Mouse (Mus musculus): ENCODE data around the gene Coro1a. TPM values are rescaled to one million over a fixed set of nuclear protein-coding genes. Genes with fewer than 3 reads are reported as not detected.

The Coro1a gene
- 109 and 118 TPM in 2 replicates for polyA plus RNA-seq (2015; fragmentation: Nextera tagmentation; extraction: Ambion mirVana)

GRCm38 (mm10) chr7:126707442-126708174, at the start of gene Coro1a:
Gene Coro1a (minus strand): TSS chr7:126707787.
- WGBS (ENCODE audit: insufficient replicate concordance) = 48% methylated on average over 19 of the region's 19 CpGs
- Histone ChIP-seq H3K27ac (replicated peaks) (no peak within 1 kb of the TSS), H3K9ac (no peak within 1 kb of the TSS), H3K4me2 (no peak within 1 kb of the TSS), H3K4me1 (replicated peaks) (peaks cover 19% of the 10 kb centered on the region), H3K27me3 (peaks cover 34% of the 10 kb centered on the region), H3K9me3 (replicated peaks) (no peaks in the 10 kb centered on the region), H3K4me3 (replicated peaks) (no peak within 1 kb of the TSS), H3K36me3 (replicated peaks) (no peaks in the 10 kb centered on the region)
- no peak for ATAC-seq (ENCODE audit: insufficient read depth)

GRCm38 (mm10) chr7:126754866-126755265, 47.3 kb upstream of the Coro1a start:
- Histone ChIP-seq H3K27me3 (no peaks in the 10 kb centered on the region), H3K4me1 (replicated peaks) (peaks cover 26% of the 10 kb centered on the region), H3K4me2 (peak overlapping the region; percentile 33), H3K9ac (0 out of 2 replicates have a peak overlapping the region, but pooled peaks have one; percentile 32), H3K36me3 (replicated peaks) (no peaks in the 10 kb centered on the region), H3K9me3 (replicated peaks) (no peaks in the 10 kb centered on the region), H3K27ac (replicated peaks) (no peak overlapping the region), H3K4me3 (replicated peaks) (no peak overlapping the region)
- ATAC-seq (ENCODE audit: insufficient read depth) = peak; percentile 30; the same call in 1 of the 2 replicates
- WGBS (ENCODE audit: insufficient replicate concordance) = under 1% methylated on average over 9 of the region's 9 CpGs

- H3K4me1 ChIP-seq (replicated peaks) = peaks cover 26% of the 10 kb centered on the region
- H3K4me3 ChIP-seq (replicated peaks) = no peak overlapping the region
- no peak for ATAC-seq (ENCODE audit: insufficient read depth)
- H3K9ac ChIP-seq = no peak overlapping the region
- WGBS (ENCODE audit: insufficient replicate concordance) = 85% methylated on average over 17 of the region's 17 CpGs
- H3K4me2 ChIP-seq = no peak overlapping the region
- no peaks in the 10 kb centered on the region for H3K9me3 ChIP-seq (replicated peaks)
- H3K36me3 ChIP-seq (replicated peaks) = no peaks in the 10 kb centered on the region
- no peaks in the 10 kb centered on the region for H3K27me3 ChIP-seq
- H3K27ac ChIP-seq (replicated peaks) = no peak overlapping the region
These were observed 42.2 kb upstream of the Coro1a start for GRCm38 (mm10) chr7:126749582-126750343.

- Histone ChIP-seq H3K27me3 (no peaks in the 10 kb centered on the region), H3K4me2 (no peak overlapping the region), H3K9me3 (replicated peaks) (no peaks in the 10 kb centered on the region), H3K4me3 (replicated peaks) (no peak overlapping the region), H3K4me1 (replicated peaks) (peaks cover 18% of the 10 kb centered on the region), H3K36me3 (replicated peaks) (no peaks in the 10 kb centered on the region), H3K9ac (no peak overlapping the region), H3K27ac (replicated peaks) (0 out of 2 replicates have a peak overlapping the region, but pooled peaks have one; percentile 9)
- no peak for ATAC-seq (ENCODE audit: insufficient read depth)
- 67% methylated on average over 7 of the region's 7 CpGs for WGBS (ENCODE audit: insufficient replicate concordance)
These were observed 41.2 kb upstream of the Coro1a start for GRCm38 (mm10) chr7:126748824-126749223.

- ATAC-seq (ENCODE audit: insufficient read depth) = peak; percentile 73
- 15% methylated on average over 6 of the region's 6 CpGs for WGBS (ENCODE audit: insufficient replicate concordance)
- no peaks in the 10 kb centered on the region for H3K9me3 ChIP-seq (replicated peaks)
- H3K36me3 ChIP-seq (replicated peaks) = no peaks in the 10 kb centered on the region
- H3K4me2 ChIP-seq = peak overlapping the region; percentile 49
- H3K4me3 ChIP-seq (replicated peaks) = peak overlapping the region; percentile 27
- H3K4me1 ChIP-seq (replicated peaks) = peaks cover 15% of the 10 kb centered on the region
- peak overlapping the region; percentile 81 for H3K27ac ChIP-seq (replicated peaks)
- no peaks in the 10 kb centered on the region for H3K27me3 ChIP-seq
- H3K9ac ChIP-seq = no peak overlapping the region
These were observed 39.2 kb upstream of the Coro1a start for GRCm38 (mm10) chr7:126746798-126747197.

- peak overlapping the region; percentile 81 for H3K27ac ChIP-seq (replicated peaks)
- peak; percentile 47; the same call in 1 of the 2 replicates for ATAC-seq (ENCODE audit: insufficient read depth)
- H3K4me1 ChIP-seq (replicated peaks) = peaks cover 15% of the 10 kb centered on the region
- H3K36me3 ChIP-seq (replicated peaks) = no peaks in the 10 kb centered on the region
- H3K9me3 ChIP-seq (replicated peaks) = no peaks in the 10 kb centered on the region
- 35% methylated on average over 12 of the region's 12 CpGs for WGBS (ENCODE audit: insufficient replicate concordance)
- no peaks in the 10 kb centered on the region for H3K27me3 ChIP-seq
- peak overlapping the region; percentile 27 for H3K4me3 ChIP-seq (replicated peaks)
- H3K4me2 ChIP-seq = peak overlapping the region; percentile 49
- H3K9ac ChIP-seq = no peak overlapping the region
These were observed 38.5 kb upstream of the Coro1a start for GRCm38 (mm10) chr7:126746066-126746465.

- no peak overlapping the region for H3K27ac ChIP-seq (replicated peaks)
- H3K4me3 ChIP-seq (replicated peaks) = no peak overlapping the region
- no peaks in the 10 kb centered on the region for H3K36me3 ChIP-seq (replicated peaks)
- 76% methylated on average over 13 of the region's 13 CpGs for WGBS (ENCODE audit: insufficient replicate concordance)
- no peak overlapping the region for H3K9ac ChIP-seq
- H3K9me3 ChIP-seq (replicated peaks) = no peaks in the 10 kb centered on the region
- H3K4me2 ChIP-seq = no peak overlapping the region
- H3K4me1 ChIP-seq (replicated peaks) = peaks cover 5% of the 10 kb centered on the region
- H3K27me3 ChIP-seq = no peaks in the 10 kb centered on the region
- no peak for ATAC-seq (ENCODE audit: insufficient read depth)
These were observed 34.4 kb upstream of the Coro1a start for GRCm38 (mm10) chr7:126741964-126742482.

GRCm38 (mm10) chr7:126741452-126741851, 33.9 kb upstream of the Coro1a start:
- 58% methylated on average over 5 of the region's 5 CpGs for WGBS (ENCODE audit: insufficient replicate concordance)

GRCm38 (mm10) chr7:126740977-126741376, 33.4 kb upstream of the Coro1a start:
- 43% methylated on average over 5 of the region's 5 CpGs for WGBS (ENCODE audit: insufficient replicate concordance)
- no peak overlapping the region for H3K9ac ChIP-seq
- H3K4me2 ChIP-seq = no peak overlapping the region
- no peaks in the 10 kb centered on the region for H3K27me3 ChIP-seq
- H3K27ac ChIP-seq (replicated peaks) = no peak overlapping the region
- no peaks in the 10 kb centered on the region for H3K9me3 ChIP-seq (replicated peaks)
- H3K4me3 ChIP-seq (replicated peaks) = no peak overlapping the region
- ATAC-seq (ENCODE audit: insufficient read depth) = no peak
- H3K4me1 ChIP-seq (replicated peaks) = 0 out of 2 replicates have a peak, but pooled peaks cover 3% of the 10 kb centered on the region
- H3K36me3 ChIP-seq (replicated peaks) = no peaks in the 10 kb centered on the region

More at GRCm38 (mm10) chr7:126741452-126741851, 33.9 kb upstream of the Coro1a start:
- H3K9me3 ChIP-seq (replicated peaks) = no peaks in the 10 kb centered on the region
- no peak overlapping the region for H3K4me2 ChIP-seq
- H3K9ac ChIP-seq = no peak overlapping the region
- 0 out of 2 replicates have a peak, but pooled peaks cover 3% of the 10 kb centered on the region for H3K4me1 ChIP-seq (replicated peaks)
- no peak overlapping the region for H3K4me3 ChIP-seq (replicated peaks)
- peak; percentile 32; the same call in 1 of the 2 replicates for ATAC-seq (ENCODE audit: insufficient read depth)
- no peaks in the 10 kb centered on the region for H3K36me3 ChIP-seq (replicated peaks)
- no peaks in the 10 kb centered on the region for H3K27me3 ChIP-seq
- H3K27ac ChIP-seq (replicated peaks) = no peak overlapping the region

GRCm38 (mm10) chr7:126740132-126740735, 32.6 kb upstream of the Coro1a start:
- no peak overlapping the region for H3K4me2 ChIP-seq
- ATAC-seq (ENCODE audit: insufficient read depth) = no peak
- 0 out of 2 replicates have a peak, but pooled peaks cover 3% of the 10 kb centered on the region for H3K4me1 ChIP-seq (replicated peaks)
- no peaks in the 10 kb centered on the region for H3K9me3 ChIP-seq (replicated peaks)
- no peak overlapping the region for H3K4me3 ChIP-seq (replicated peaks)
- H3K9ac ChIP-seq = no peak overlapping the region
- 79% methylated on average over 13 of the region's 13 CpGs for WGBS (ENCODE audit: insufficient replicate concordance)
- H3K36me3 ChIP-seq (replicated peaks) = no peaks in the 10 kb centered on the region
- no peaks in the 10 kb centered on the region for H3K27me3 ChIP-seq
- H3K27ac ChIP-seq (replicated peaks) = no peak overlapping the region

All from liver, embryonic 15.5 days (tissue).